Mouse (Mus musculus) T-helper 1 cell (primary cell): ENCODE measurements around the gene Sema3f.
"Not testable (repeated sequence)": the region's sequence is repeated elsewhere in the genome, so short reads cannot be mapped to it uniquely, and the experiment has no call there.

Experiments
- in situ Hi-C: fragments of 300-600 bp; cut with MboI, MseI; formaldehyde crosslinking; loops from one replicate; pipeline ENCODE4 v1.15.1; 2025; ENCODE audit warnings: high pct_unique_total_duplicates

Gene Sema3f

DNA sequence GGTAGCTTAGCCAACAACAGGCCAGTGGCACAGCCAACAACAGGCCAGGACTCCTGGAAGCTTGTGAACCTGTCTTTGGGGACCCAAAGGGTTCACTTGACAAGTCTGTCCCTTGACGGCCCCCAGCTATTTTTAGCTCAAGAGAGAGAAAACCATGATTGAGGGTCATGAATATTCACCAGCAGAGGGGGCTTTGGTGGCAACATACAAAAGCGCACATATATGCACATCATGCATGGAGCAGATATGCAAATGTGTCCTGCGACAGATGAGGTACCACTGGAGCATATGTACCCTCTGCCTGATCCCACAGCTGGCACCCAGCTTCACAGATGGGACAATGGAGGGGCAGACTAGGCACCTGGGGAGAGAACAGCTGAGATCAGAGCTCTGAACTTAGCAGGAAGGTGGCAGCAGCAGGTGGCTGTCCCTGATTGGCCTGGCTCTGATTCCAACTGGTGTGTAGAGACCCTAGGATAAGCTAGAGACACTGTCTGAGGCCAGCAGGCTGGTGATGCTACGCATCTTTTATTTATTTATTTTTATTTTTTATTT is 16.8 kb downstream of the Sema3f start:
- in situ Hi-C loops: no loop called here

DNA sequence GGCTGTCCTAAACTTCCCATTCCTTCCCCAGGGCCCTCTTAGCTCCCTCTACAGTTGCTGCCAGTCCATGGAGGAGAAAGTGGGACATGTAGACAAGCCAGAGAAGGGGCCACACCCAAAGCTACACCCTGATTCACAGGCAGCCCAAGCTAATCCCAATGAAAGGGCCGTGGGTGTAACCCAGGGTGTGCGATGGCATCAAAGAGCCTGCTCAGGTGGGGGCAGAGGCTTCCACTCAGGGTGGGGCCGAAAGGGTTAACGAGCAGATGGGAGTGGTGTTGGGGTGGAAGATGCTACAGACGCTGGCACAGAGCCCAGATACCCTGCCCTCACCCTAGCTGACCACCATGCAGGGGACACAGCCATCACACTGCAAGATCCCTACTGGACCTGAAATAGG is 17.5 kb downstream of the Sema3f start:
- in situ Hi-C loops: no loop called here

DNA sequence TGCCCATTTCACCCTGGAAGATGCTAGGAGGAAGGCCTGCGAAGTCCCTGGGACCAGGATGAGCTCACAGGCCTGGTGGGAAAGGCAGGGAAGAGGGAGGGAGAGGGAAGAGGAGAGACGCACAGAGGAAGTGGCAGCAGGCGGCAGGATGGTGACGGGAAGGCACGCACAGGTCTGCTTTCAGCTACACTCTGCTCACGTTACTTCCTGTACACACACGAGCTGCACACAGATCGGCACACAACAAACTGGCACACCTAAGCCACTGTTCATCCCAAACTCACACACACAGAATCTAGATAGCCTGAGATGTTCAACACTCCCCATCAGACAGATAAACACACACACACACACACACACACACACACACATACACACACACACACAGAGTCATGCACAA is 19.9 kb downstream of the Sema3f start:
- in situ Hi-C loops: no loop called here

DNA sequence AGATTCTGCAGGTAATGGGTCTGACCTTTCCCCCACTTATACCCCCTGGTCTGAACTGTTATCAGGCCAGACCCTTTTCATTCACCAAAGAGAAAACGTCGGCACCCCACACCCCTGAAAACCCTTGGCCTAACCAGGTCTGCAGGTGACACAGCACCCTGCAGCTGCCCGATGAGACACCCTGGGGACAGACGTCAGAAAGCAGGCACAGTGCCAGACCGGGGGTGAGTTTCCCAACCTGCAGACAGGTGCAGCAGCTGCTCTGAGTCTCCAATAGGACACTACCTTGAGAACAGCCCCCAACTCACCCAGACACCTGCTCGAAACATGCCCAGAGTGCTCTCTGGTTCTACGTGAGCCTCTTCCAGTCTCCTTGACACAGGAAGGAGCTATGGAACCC is 21.3 kb downstream of the Sema3f start:
- in situ Hi-C loops: loop anchor here (5.0 kb wide), 1 partner anchor 48 kb away; no protein-coding TSS in a partner anchor

DNA sequence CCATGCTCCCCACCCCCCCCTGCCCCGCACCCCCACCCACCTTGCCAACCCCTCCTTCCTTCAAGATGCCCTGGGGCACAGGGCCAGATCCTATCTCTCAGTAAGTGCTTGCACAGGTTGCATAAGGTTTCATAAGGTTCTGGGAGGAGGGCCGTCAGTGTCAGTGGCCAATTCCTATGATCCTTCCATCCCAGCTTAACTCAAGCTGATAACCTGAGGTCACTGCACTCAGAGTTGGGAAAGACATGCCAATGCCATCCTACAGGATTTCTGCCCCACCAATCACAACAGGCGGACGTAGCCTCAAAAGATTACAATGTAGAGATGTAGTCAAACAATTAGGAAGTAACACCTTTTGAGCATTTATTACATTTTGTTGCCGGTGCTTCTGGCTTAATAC is 21.9 kb downstream of the Sema3f start:
- in situ Hi-C loops: loop anchor here (5.0 kb wide), 1 partner anchor 49 kb away; no protein-coding TSS in a partner anchor

DNA sequence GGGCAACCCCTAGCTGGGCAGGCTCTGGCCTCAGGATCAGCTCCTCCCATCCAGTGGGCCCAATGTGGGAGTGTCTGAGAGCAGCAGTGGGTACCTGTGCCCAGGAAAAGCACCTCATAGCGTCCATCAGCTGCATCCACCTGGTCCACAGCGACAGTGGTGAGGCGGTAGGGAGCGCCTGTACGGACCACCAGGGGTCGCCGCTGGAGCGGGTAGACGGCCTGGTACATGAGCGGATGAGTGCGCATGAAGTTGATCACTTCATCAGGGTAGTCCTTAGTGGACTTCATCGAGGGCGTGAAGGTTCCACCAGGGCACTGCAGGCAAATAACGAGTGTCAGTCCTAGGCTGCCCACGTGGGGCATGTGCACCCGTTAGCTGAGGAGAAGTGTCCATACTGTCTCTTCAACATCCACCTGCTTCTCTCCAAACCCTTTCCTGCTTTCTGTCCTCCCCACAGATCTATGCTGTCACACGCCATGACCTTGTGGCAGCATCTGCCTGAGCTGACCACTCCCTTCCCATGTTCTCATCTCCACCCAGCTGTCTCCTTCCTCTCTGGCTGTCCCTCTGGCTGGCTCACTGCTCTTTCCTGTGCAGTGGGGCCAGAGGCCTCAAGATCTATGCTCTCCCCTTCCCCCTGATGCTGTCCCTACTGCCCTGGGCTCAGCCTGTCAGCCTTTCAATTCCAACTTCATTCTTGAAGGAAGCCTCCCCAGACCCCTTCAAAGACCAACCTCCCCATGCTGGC is 24.9 kb downstream of the Sema3f start:
- in situ Hi-C loops: loop anchor here (5.0 kb wide), 1 partner anchor 52 kb away; no protein-coding TSS in a partner anchor

DNA sequence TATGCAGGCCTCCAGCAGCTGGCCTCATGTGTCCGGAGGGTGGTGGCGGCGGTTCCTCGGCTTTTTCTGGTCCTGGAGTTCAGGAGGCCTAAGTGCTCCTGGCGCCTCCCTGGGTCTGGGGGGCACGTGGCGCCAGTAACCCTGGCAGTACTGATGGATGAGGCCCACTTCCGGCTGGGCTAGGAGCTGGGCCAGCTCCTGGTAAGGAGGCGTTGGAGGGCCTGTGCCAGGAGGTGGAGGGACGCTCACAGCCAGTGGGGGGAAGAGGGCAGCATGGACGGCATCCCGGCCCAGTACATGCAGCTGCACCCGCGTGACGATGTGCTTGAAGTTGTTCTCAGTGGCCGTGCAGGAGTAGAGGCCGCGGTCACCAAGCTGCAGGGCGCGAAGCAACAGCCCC is 27.9 kb downstream of the Sema3f start:
- in situ Hi-C loops: no loop called here

DNA sequence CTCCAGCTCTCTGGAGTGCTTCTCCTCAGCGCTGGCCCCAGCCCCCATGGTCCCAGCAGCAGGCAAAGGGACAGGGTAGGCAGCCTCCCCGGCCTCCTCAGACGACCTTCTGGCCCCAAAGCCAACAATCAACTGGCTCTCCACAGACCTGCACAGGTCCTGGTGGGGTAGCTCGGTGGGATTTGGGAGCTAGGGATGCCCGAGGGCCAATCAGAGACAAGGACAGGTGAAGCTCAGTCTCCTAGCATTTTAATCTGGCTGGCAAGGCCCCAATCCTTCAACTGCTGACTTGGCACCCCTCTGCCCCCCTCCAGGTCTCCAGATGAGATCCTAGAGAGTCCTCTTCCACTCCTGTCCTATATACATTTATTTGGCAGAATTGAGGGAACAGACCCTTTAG is 30.8 kb downstream of the Sema3f start, which contains the start of gene Gnat1:
Gene Gnat1 (minus strand): TSS at position 212 of the 400 bp plus-strand sequence.
- in situ Hi-C loops: no loop called here

DNA sequence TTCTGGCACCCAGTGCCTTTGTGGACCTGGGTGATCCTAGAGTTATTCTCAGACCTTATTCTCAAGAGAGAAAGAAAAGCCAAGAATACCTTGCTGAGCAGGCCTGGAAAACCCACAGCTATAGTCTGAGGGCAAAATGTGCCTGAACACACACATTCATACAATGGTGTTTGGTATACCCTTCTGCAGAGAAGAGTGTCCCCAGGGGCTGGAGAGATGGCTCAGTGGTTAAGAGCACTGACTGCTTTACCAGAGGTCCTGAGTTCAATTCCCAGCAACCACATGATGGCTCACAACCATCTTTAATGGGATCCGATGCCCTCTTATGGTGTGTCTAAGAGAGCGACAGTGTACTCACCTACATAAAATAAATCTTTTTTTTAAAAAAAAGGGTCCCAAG is 31.4 kb downstream of the Sema3f start:
- in situ Hi-C loops: no loop called here

DNA sequence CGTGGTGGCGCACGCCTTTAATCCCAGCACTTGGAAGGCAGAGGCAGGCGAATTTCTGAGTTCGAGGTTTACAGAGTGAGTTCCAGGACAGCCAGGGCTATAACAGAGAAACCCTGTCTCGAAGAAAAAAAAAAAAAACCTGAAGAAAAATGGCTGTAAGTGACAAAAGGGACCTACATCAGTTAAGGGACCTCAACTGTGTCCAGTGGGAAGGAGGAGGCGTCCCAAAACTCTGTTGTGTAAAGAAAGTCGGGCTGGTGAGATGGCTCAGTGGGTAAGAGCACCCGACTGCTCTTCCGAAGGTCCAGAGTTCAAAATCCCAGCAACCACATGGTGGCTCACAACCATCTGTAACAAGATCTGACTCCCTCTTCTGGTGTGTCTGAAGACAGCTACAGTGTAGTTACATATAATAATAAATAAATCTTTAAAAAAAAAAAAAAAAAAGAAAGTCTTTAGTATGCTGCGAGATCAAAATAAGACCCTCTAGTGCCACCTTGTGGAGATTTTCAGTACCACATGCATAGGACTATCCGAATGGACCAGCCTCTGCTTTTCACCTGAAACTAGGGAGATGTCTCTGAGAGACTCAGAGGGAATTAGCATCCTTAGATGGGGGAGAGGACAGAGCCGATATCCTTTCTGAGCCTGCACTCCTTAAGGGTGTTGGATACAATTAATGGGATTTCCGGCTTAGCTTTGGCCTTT is 32.3 kb downstream of the Sema3f start:
- in situ Hi-C loops: not testable (repeated sequence)

DNA sequence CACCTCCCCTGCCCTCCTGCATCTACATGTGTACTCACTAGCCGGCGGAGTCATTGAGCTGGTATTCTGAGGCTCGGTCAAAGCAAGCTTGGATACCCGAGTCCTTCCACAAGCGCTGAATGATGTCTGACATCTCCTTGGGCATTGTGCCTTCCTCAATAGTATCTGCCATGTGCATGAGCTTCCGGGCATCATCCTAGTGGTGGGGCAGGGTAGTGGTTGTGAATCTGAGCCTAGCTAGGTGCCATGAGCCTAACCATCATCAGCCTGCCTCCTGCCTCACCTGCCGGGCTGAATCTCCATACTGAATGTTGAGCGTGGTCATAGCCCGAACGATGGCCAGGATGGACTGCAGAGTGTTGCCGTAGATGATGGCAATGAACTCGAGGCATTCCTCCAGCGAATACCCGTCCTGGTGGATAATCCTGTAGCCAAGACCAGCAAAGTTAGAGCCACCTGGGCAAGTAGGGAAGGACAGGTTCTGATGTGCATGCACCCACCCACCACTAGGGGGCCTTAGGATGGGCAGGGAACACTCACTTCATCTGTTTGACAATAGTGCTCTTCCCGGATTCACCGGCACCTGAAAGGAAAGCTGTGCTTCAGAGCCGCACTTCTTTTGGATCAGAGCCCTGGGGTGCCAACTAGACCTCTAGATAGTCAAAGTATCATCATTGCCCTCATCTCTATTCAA is 33.0 kb downstream of the Sema3f start:
- in situ Hi-C loops: no loop called here

DNA sequence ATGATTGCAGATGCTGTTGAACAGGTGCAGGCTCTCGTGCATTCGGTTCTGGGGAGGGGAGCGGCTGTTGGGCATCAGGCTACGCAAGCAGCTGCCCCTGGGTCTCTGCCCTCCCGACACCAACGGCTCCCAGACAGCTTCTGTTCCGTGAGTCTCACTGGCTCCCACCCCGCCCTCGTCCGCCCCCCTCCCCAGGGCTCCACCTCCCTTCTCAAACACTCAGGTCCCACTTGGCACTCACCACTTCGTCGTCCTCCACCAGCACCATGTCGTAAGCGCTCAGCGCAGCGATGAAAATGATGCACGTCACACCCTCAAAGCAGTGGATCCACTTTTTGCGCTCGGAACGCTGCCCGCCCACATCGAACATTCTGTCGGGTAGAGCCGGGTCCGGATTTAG is 34.0 kb downstream of the Sema3f start:
- in situ Hi-C loops: no loop called here

DNA sequence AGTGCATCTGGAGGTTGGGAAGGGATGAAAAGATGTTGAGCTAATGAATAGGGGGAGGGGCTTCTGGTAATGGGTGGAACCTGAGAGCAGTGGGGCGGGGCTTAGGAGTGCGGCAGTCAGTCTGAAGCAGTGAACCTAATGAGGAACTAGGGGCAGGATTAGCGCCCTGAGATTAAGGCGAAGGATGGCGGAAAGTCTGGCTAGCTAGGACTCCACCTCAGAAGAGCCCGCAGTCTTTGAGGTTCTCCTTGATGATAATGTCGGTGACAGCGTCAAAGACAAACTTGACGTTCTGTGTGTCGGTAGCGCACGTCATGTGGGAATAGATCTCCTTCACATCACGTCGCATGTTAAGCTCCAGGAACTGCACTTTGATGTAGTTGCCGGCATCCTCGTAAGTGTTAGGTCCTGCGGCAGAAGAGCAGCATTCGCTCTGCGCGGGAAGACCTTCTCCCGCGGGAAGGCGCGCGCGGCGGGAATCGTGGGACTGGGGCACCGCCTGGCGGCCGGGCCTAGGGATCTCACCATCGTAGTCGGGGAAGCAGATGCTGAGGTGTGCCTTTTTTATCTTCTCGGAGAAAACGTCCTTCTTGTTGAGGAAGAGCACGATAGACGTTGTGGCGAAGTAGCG is 34.5 kb downstream of the Sema3f start:
- in situ Hi-C loops: no loop called here

DNA sequence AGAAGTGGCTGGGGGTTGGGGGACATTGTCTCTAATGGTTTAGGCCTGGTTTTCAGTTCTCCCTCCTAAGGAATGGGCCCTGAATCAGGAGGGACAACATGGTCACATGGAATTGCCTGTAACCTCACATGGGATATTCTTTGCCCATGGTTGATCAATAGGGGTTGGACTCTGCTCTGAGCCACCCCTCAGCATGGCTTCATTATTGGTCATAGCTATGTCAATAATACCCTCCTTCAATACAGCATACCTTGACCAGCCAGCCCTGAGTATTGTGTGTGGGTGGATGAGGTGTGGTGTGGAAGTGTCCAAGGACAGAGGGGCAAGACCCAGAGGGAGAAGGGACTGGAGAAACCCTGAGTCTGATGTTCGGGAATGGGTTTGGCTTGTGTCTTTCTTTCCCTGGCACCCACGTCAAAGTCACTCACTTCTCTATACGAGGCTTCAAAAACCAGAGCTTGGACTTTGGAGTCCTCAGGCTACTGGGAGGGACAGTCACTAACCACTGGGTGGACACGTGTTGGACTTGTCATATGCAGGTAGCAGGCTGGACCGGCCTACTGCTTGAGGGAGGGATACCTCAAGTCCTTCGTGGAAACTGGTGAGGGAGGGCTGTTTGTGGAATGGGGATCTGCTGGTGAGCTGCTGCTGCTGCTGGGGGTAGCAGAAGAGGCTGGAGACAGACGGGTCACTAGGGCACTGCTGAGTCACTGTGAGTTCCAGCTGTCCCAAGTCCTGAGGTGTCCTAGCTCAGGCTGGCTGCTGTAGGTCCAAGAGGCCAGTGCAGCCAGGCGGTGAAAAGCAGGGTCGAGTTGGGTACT is 35.5 kb downstream of the Sema3f start:
- in situ Hi-C loops: no loop called here

DNA sequence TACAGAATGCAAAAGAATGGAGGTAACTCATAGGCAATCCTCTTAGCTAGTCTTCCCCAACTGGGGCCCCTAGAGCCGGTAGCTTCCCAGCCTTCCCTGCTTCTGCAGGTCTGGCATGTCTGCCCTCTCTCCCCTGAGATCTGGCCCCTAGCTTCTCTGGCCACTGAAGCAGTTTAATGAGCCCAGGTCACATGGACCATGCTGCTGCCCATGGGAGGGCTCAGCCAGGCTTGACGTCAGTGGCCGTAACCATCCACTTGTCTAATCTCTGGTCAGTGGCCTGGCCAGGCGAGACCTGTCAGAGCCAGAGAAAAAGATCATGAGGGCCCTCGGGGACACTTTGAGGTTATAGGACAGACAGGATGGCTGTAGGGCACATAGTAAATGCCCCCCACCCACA is 40.0 kb downstream of the Sema3f start:
- in situ Hi-C loops: no loop called here

DNA sequence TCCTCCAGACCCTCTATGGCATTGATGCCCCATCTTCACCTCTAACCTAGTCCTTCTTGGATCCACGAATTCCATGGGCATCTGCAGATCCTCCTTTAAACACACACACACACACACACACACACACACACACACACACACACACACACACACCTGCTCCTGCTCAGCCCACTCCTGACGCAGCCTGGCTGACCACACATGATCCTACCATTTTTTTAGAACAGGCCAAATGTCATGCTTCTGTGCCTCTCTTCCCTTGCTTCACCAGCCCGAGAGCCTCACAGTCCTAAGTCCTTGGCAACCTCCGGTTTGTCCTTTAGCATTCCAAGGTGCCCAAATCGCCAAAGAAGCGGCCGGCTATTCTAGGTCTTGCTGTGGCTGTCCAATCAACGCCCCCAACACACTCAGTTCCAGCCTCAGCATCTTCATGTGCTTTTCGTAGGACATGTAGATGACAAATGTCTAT is 40.8 kb downstream of the Sema3f start, which contains the start of gene Slc38a3:
Gene Slc38a3 (minus strand): TSS at position 51 of the 466 bp plus-strand sequence.
- in situ Hi-C loops: no loop called here

DNA sequence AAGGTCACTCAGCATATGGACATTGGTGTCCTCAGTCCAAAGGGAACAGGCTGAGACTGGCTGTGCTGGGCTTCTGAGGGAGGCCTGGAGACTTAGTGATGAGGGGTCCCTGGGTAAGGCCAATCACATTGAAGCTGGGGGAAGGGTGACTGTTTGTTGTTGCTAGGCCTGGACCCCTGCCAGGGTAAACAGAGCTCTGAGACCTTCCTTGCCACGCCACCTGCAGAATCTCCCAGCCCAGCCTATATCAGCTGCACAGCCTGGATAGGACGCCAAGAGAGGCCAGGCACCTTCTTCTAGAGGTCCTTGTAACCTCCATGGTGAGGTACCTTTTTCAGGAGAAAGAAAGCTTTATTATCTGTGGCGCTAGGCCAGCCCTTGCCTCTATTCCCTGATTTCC is 41.4 kb downstream of the Sema3f start:
- in situ Hi-C loops: no loop called here

DNA sequence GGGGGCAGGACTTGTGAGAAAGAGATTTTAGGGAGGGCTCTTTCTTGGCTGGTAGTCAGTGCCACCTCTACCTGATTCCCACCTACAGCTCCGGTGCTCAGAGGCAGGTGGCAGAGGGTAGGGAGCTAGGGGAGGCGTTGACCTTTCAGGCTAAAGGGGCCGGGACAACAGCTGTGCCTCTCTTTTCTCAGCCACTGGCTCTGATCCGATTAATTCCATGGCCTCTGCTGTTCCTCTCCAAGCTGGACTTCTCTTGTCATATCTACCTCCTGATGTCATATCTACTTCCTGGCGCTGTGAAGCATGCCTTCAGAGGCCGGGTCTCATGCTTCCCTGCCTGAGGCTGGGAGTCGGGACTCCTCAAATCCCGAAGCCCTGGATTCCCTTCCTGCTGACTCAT is 42.3 kb downstream of the Sema3f start:
- in situ Hi-C loops: no loop called here

DNA sequence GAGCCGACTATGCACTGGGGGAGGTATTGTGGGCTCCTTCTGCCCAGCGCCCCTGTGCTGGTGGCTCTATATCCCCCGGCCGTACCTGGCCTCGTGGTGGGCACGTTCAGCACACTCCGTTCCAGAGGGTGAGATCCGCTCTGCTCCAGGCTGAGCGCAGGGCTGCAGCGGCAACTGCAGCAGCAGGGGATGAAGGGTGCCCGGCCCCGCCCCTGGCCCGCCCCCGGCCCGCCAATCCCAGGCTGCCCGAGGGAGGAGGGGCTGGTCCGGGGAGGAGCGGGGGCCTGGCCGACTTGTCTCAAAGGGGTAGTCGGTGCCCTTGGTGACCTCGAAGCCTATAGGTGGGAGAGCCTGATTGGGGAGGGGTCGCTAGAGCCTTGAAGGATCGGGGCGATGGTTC is 43.1 kb downstream of the Sema3f start:
- in situ Hi-C loops: no loop called here

DNA sequence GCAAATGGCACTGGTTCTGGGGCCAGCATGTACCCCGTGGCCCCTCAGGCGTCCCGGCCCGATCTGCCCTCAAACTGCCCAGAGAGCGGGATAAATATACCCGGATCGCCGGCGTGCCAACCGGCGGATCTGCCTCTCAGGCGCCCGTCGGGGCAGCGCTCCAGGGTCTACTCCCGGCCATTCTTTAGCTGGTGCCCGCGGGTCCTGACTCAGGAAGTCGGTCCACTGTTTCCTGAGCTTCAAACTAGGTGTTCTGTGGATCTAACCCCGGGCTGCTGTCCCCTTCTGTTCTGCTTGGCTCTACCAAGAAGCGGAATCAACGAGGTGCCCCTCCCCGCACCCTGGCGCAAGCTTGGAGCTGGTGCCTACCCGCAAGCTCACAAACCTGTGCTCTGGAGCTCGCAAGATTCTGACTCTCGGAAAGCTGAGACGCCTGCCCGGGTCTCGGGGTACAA is 43.5 kb downstream of the Sema3f start:
- in situ Hi-C loops: no loop called here
